Mouse (Mus musculus) frontal cortex, adult 2 months (tissue): ENCODE measurements around the gene Ggt5. TPM values are rescaled to one million over a fixed set of nuclear protein-coding genes. Genes with fewer than 3 reads are reported as not detected.

Source experiments
- DNase-seq, 2 experiments: peaks; one replicate each; pipeline ENCODE4 v3.0.0; 2022; ENCODE audit warnings: low spot score in 1 of 2; ENCODE audit errors: extremely low spot score in 1 of 2
- polyA plus RNA-seq: library from polyadenylated mRNA; depleted of rRNA; stranded (reverse); fragments of >200 nt; gene quantifications from 2 replicates; pipeline ENCODE4 v1.2.3, GENCODE M21; 2012

The Ggt5 gene
- polyA plus RNA-seq, 1 experiment = 4.7 TPM

GRCm38 (mm10) chr10:75616044-75616443 lies 26.9 kb downstream of the Ggt5 start:
- no peak for DNase-seq

- no peak for DNase-seq
Observed at GRCm38 (mm10) chr10:75620818-75621217, 31.7 kb downstream of the Ggt5 start.

GRCm38 (mm10) chr10:75625920-75626319 lies 36.8 kb downstream of the Ggt5 start:
- no peak for DNase-seq

- no peak for DNase-seq
Observed at GRCm38 (mm10) chr10:75626991-75627390, 37.9 kb downstream of the Ggt5 start.

- DNase-seq = no peak
Observed at GRCm38 (mm10) chr10:75627490-75627889, 38.4 kb downstream of the Ggt5 start.

GRCm38 (mm10) chr10:75632633-75633032 lies 43.5 kb downstream of the Ggt5 start:
- peak in 1 of 2 experiments; percentile 37 for DNase-seq

GRCm38 (mm10) chr10:75633048-75633447 lies 43.9 kb downstream of the Ggt5 start:
- DNase-seq = no peak

- no peak for DNase-seq
Observed at GRCm38 (mm10) chr10:75633576-75634139, 44.5 kb downstream of the Ggt5 start.

- DNase-seq = no peak
Observed at GRCm38 (mm10) chr10:75634610-75635009, 45.5 kb downstream of the Ggt5 start.

GRCm38 (mm10) chr10:75635019-75635692 lies 46.0 kb downstream of the Ggt5 start:
- DNase-seq = no peak

GRCm38 (mm10) chr10:75635693-75636055 lies 46.5 kb downstream of the Ggt5 start:
- peak; percentile 68 to 95 for DNase-seq

- no peak for DNase-seq
Observed at GRCm38 (mm10) chr10:75636084-75636786, 47.1 kb downstream of the Ggt5 start.

GRCm38 (mm10) chr10:75637711-75638110 lies 48.6 kb downstream of the Ggt5 start:
- no peak for DNase-seq

GRCm38 (mm10) chr10:75641721-75642222 lies 52.6 kb downstream of the Ggt5 start:
- no peak for DNase-seq

GRCm38 (mm10) chr10:75642436-75642835 lies 53.3 kb downstream of the Ggt5 start:
- DNase-seq = no peak

- DNase-seq = no peak
Observed at GRCm38 (mm10) chr10:75642891-75643290, 53.8 kb downstream of the Ggt5 start.

GRCm38 (mm10) chr10:75643741-75644343 lies 54.7 kb downstream of the Ggt5 start, which contains the start of gene Susd2:
Susd2 (minus strand) TSS chr10:75644008.
- no peak for DNase-seq

GRCm38 (mm10) chr10:75645616-75646015 lies 56.5 kb downstream of the Ggt5 start:
- no peak for DNase-seq

- no peak for DNase-seq
Observed at GRCm38 (mm10) chr10:75646406-75646805, 57.3 kb downstream of the Ggt5 start.

GRCm38 (mm10) chr10:75647362-75647761 lies 58.2 kb downstream of the Ggt5 start:
- DNase-seq = peak in 1 of 2 experiments; percentile 59

- no peak for DNase-seq
Observed at GRCm38 (mm10) chr10:75648091-75648490, 59.0 kb downstream of the Ggt5 start.
